Mouse (Mus musculus) E14TG2a.4 (cell line): ENCODE results near the gene Csrp2.

Experiments used
- CTCF ChIP-seq: conservative IDR thresholded peaks from 2 replicates; pipeline ENCODE4 v1.5.1; 2014; ENCODE audit warnings: low read length
- NANOG ChIP-seq: IDR thresholded peaks from 2 replicates; pipeline ENCODE4 v1.6.1; 2014; ENCODE audit warnings: borderline replicate concordance, low read length, mixed read lengths

DNA sequence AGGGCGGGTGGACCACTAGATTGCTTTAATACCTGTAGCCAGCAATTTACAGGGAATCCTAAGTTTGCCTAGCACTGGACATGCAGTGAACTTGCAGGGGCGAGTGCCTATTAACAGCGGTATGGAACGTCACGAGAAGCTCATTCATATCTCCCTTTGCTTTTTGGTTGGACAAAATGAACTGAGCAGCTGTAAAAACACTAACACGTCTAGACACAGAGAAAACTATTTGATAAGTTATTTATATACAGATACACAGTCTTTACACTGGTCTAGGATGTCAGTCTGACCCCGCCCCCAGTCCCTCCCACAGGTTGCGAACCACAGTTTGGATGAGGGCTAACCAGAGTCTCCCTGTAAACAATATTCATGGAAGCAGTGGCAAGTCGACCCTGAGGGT, 23.2 kb downstream of the Csrp2 start:
- no peak for TF ChIP-seq CTCF
- TF ChIP-seq NANOG: no peak
